Mouse (Mus musculus): ENCODE results near the gene Zfp710.

DNA sequence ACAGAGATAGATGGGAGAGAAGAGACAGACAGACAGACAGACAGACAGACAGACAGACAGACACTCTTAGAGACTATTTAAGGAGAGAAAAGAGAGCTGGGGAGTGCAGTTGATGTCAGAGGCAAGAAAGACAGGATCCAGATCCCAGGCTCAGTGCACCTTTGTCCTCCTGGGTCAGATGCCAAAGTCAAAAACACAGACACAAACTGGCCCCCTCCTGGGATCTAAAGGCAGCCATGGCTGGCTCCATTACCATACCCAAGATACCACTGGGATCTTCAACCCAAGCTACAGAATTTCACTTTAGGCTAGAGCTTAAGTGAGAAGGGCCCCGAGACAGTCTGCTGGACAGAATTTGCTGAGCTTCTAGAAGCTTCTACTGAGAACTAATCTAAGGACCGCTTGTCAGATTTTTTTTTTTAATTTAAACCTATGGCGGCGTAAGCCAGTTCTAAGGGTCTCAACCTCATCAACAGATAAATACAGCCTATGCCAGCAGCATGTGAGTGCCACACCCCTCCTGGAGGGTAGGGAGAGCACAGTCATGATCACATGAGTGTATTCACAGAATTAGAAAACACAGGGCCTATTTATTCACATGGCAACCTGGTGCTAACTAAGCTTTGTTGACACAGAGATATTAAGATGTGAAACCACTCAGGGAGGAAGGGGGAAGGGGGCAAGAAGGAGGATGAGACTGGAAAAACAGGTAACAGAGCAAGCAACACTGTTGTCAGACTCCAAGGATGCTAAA is 81.2 kb downstream of the Zfp710 start:
- TF ChIP-seq CTCF (conservative IDR thresholded peaks at IDR 0.05; ENCODE audit: low read length), result no peak
- no peak for TF ChIP-seq NANOG (IDR thresholded peaks at IDR 0.05; ENCODE audit: borderline replicate concordance, low read length)
- no peak for TF ChIP-seq POU5F1 (IDR thresholded peaks at IDR 0.05; ENCODE audit: borderline replicate concordance, low read length)

Data from E14TG2a.4 (cell line).